Mouse (Mus musculus) adrenal gland, postnatal 10 days (tissue): ENCODE data around the gene Gclc. TPM values are rescaled to one million over a fixed set of nuclear protein-coding genes. Genes with fewer than 3 reads are reported as not detected.

Source experiments
- total RNA-seq, 2 experiments: library from RNA; stranded (reverse); gene quantifications; 2 replicates each; pipeline ENCODE4 v1.2.3; 2021

Gene Gclc
- total RNA-seq, 2 experiments from 2014 or later, result 41.3 to 56.4 TPM

Other genes with a start within 250 kb of the Gclc start
- gene Lrrc1, start 209.7 kb upstream of the Gclc start, total RNA-seq, result 10 to 100 TPM; 10.8 to 14.6 TPM
- gene Klhl31, start 118.0 kb upstream of the Gclc start, total RNA-seq, result 10 to 100 TPM in 1 of 2 experiments, 1 to 10 TPM in 1; 6.7 to 19.3 TPM
- gene Elovl5, start 162.8 kb downstream of the Gclc start, total RNA-seq, result 100 to 1,000 TPM; 189 to 306 TPM